Mouse (Mus musculus) embryonic stem cell, embryonic (primary cell): ENCODE measurements around the gene Arhgef38.

Source experiments
- CTCF ChIA-PET, 4 experiments: fragments of 300-600 bp in 2 of 4; fragments of 350-600 bp in 2 of 4; sonication (Branson Sonifier 250); formaldehyde crosslinking; loops; one replicate each; lab custom pipeline; 2022; ENCODE audit warnings: inconsistent platforms in 2 of 4; lab: Charles Lee
- POLR2A ChIA-PET, 4 experiments: fragments of 300-600 bp in 2 of 4; fragments of 350-600 bp in 2 of 4; sonication (Branson Sonifier 250); formaldehyde crosslinking; loops; one replicate each; lab custom pipeline; 2022; ENCODE audit warnings: antibody characterized with exemption in 4 of 4, inconsistent platforms in 1 of 4; lab: Charles Lee

The Arhgef38 gene

DNA sequence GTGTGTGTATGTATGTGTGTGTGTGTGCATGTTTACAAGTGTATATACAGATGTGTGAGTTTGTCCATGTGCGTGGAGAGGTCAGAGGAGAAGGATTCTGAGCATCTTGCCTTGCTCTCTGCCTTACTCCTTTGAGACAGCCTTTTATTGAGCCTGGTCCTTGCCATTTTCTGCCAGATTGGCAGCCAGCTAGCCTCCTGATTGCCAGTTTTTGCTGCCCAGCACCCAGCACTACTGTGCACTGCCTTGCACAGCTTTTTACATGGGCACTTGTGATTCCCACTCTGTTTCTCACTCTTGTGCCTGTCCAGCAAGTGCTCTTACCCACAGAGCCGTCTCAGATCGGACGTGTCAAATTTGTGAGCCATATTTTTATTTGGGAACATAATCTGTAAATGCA, 62.5 kb downstream of the Arhgef38 start:
- POLR2A ChIA-PET, result no interaction called here
- CTCF ChIA-PET, result interaction anchor here in 1 of 4 experiments (0.8 kb wide), 1 partner anchor 177 kb away, joined by 4 read pairs; no protein-coding TSS in a partner anchor

DNA sequence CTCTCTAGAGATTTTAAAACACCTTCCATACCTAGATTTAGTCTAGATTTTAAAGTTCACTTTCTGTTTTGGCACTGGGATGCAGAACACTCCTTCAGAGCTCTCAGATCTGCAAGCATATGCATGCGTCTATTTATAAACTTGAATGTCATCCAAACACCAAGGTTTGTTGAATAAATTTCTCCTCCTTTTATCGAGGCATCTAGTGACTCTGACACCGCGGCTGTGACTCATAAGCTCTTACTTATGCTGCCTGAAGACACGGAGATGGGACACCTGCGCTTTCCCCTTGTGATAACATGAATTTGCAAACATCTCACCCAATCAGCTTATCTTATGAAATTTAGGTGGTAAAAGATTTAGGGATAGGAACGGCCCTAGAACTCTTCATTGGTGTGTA, 65.0 kb downstream of the Arhgef38 start:
- ChIA-PET CTCF (no interaction called here), POLR2A (no interaction called here)

DNA sequence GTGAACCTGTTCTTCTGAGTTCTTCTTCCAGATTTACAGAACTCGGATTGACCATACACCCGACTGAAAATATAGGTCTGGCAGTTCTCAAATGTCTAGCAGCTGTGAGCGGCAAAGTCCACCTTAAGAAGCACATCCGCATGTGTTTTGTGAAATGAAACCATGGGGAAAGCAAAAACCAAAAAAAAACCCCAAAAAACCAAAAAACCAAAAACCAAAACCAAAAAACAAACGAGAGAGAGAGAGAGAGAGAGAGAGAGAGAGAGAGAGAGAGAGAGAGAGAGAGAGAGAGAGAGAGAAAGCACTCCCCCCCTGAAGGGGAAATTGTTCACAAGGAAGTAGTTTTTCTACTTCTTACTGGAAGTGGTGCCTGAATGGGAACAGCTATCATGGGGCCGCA, 67.2 kb downstream of the Arhgef38 start:
- ChIA-PET CTCF (no interaction called here), POLR2A (interaction anchor here in 1 of 4 experiments (0.7 kb wide), 1 partner anchor 1270 kb away, joined by 3 read pairs; no protein-coding TSS in a partner anchor)

DNA sequence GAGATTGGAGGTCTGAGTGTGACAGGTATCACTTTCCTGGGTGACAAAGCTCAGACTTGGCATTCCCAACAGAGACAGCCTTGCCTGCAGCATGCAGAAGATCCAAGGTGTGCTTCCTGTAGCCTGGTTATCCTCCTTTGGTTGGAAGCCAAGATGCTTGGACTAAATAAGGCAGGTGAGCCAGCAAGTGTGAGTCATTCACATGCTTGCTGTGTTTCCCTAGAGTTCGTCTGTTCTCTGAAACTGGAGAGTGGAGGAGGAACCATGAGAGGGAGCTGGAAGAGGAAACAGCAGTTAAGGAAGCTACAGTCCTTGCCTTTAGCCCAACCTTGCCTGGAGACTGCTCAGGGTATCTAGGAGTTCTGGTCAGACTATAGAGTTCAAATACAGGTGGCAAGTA, 69.6 kb downstream of the Arhgef38 start:
- POLR2A ChIA-PET, result interaction anchor here in 1 of 4 experiments (0.6 kb wide), 2 partner anchors 60 to 215 kb away, joined by 3 read pairs; no protein-coding TSS in a partner anchor
- CTCF ChIA-PET, result no interaction called here

DNA sequence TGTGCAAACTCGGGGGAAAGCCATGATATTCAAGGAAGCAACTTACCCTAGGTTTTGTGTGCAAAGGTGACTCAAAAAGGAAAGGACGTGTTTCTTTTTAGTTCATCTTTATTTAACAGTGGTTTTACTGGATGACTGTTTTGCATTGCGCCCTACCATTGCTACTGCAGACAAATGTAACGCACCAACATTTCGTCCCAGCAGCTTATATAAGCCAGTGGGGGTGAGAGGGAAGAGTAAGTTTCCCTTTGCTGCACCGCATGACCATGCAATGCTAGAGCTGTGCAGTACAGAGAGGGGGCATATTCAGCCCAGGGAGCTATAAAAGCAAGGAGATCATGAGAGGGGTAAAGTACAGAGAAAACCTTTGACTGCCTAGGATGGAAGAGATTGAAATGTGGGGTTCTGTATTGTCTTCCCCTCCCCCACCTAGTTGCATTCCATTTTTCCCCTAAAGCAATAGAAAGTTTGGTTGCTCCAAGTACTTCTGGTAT, 70.8 kb downstream of the Arhgef38 start:
- ChIA-PET CTCF (no interaction called here), POLR2A (no interaction called here)

DNA sequence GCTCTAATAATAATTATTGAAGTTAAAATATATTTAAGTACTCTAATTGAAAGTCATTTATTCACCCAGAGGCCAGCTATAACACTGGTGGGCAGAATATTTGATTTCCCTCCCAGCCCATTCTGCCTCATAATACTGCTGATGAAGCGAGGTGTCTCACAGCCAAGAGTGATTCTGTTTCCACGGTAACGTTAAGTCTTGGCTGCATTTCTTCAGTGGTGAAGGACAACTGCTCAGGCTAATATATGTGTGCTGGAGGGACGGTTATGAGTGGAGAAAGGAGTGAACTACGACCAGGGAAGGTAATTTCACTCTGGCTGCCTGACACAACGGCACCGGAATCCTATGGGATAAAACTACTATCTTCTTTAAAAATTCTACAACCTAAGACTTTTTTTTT, 71.6 kb downstream of the Arhgef38 start:
- ChIA-PET CTCF (no interaction called here), POLR2A (no interaction called here)

DNA sequence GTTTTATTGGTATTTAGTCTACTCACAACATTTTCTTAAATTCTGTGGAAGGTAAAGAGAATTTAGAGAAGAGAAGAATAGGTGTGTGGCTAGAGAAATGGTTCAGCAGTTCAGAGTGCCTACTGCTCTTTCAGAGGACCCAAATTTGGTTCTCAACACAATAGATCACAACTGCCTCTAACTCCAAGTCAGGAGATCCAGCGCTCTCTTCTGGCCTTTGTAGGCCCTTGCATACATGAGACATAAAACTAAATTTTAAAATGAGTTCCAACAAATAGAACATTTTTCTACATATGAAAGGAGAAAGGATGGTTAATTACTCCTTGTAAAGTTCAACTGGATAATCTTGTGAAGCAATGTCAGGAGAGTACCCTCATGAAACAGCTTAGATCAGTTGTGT, 73.3 kb downstream of the Arhgef38 start:
- ChIA-PET CTCF (no interaction called here), POLR2A (interaction anchor here in 1 of 4 experiments (0.5 kb wide), 1 partner anchor 310 kb away, joined by 3 read pairs; no protein-coding TSS in a partner anchor)

DNA sequence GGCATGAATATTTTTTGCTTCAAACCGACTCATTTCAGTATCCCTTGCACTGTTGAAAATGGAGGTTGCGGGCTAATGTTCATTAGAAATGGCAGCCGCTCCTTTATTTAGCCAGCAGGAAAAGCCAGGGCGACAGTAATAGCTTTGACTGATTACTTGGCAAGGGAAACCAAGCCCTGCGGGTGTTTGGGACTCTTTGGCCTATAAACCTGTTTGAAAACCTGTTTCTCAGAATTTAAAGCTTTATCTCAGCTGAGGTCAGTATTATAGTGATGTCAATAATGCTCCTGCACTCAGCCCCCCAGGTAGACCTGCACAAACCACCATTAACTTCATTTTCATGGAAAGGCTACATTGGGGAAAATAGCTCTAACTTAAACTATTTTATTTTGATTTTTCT, 76.5 kb downstream of the Arhgef38 start:
- ChIA-PET CTCF (interaction anchor here in 1 of 4 experiments (0.6 kb wide), 1 partner anchor 171 kb away, joined by 4 read pairs; no protein-coding TSS in a partner anchor), POLR2A (no interaction called here)

DNA sequence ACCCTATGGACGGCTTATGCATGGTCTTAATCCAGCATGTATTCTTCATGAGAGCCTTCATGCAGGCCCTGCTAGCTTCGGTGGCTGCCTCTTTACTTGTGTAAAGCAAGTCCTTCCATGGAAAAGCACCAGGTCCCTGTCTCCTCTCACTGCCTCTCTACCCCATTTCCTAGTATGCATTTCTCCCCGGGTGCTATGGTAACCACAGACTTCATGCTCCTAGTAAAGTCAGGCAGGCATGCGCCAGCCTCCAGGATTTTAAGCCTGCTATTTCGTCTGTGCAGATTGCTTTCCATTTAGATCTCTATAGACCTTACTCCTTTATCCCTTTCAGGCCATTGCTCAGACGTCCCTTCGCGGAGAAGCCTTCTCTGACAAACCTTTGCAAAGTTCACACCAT, 80.1 kb downstream of the Arhgef38 start:
- POLR2A ChIA-PET, result no interaction called here
- CTCF ChIA-PET, result no interaction called here

DNA sequence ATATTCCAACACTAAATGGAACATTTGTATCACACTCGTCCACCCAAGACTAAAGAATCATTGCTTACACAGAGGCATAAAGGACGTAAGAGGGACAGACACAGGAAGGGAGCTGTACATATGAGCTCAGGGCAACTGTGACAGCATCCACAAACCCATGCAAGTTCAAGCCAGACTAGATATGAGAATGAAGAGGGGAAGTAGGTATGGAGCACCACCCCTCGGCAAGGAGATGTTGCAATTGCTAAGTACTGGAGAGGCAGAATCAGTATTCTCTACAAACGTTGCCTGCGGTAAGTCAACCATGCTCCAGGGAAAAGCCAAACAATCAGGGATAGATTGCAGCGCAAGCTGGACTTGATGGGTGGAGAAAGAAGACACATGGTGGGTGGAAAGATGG, 81.1 kb downstream of the Arhgef38 start:
- ChIA-PET POLR2A (no interaction called here), CTCF (no interaction called here)

DNA sequence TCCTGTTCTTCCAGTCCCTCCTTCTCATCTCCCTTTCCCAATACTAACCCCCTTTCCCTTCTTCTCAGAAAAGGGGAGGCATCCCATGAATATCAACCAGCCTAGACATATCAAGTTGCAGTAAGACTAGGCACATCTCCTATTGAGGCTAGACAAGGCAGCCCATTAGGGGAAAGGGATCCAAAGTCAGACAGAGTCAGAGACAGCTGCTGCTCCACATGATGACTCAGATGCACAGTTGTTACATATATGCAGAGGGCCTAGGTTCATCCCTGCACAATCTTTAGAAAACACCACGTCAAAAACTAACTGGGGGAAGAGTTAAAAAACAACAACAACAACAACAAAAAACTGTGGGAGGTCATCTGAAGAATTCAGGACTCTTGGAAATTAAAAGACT, 81.9 kb downstream of the Arhgef38 start:
- ChIA-PET CTCF (no interaction called here), POLR2A (interaction anchor here in 1 of 4 experiments (0.7 kb wide), 1 partner anchor 401 kb away, joined by 3 read pairs; no protein-coding TSS in a partner anchor)

DNA sequence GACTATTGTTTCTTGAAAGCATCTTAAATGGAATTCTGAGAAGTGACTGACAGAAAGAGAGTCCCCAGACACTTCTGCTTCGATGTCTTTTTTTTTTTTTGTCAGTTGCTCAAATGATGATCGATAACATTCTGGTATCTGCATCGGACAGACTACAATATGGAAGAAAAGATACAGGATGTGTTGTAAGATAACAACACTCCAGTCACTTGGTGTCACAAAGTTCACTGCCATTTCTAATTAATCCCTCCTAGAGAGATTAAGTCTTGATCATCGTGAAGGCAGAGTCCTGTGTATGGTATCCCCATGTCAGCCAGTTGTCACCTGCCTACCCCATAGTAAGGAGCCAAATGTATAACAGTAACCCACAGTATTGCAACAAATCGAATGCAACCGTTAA, 83.1 kb downstream of the Arhgef38 start:
- ChIA-PET CTCF (no interaction called here), POLR2A (no interaction called here)

DNA sequence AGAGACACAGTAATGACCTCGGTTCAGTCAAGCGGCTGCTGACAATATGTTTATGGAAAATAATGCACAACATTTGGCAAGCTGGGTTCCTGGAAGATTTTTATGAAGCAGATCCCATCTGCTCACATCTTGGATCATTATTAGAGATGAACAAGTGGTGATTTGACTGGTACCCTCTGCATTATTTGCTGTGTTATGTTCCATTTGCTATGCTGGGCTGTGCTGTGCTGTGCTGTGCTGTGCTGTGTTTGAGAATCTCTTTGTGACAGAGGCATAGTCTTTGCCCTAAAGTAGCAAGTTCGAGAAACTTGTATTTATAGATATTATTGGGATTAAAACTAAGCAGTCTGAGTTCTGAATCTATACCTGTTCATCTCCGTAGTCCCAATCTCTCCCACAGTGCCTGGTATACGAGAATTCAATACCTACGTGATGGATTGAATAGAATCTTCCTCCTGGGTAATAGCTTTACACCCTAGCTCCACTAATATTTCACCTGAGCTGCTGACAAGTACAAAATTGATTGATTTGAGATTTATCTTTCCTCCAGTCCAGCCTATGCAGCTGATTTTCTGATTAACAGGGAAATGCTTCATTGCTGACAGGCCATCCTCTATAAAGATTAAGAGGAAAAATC, 90.1 kb downstream of the Arhgef38 start:
- POLR2A ChIA-PET, result no interaction called here
- CTCF ChIA-PET, result no interaction called here

DNA sequence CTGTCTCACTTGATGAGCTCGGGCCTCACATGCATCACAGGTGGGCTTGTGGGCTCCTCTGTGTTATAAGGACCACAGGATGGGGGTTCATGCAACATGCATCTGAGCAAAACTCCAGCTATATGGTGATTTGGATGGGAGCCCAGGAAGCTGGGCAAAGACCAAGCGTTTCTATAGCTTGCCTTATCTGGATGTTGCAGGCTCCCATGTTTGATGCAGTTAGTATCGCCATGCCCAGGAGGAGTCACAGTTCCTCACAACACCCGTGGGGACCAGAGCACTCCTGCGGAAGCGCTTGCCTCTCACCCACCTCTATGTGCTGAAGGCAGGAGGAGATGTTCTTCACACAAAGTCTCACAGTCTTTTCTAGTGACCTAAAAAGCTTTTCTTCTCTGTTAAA, 92.9 kb downstream of the Arhgef38 start:
- POLR2A ChIA-PET, result no interaction called here
- CTCF ChIA-PET, result no interaction called here

DNA sequence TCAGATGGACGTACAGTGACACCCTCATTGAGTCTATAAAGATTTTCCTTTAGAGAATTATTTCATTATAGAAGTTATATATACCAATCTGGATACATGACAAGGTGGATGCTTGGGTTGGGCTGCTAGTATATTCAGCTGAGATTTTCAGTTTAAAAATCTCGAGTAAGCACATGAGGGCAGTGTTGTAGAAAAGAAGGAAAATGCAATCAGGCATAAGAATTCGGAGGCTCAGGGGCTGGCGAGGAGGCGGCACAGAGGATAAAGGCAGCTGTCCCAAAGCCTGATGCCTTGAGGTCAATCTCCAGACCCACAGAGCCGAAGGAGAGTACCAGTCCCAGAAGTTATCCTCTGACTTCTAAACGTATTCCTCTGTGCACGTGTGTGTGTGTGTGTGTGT, 102.1 kb downstream of the Arhgef38 start:
- ChIA-PET CTCF (no interaction called here), POLR2A (interaction anchor here in 1 of 4 experiments (0.6 kb wide), 1 partner anchor 35 kb away, joined by 3 read pairs; no protein-coding TSS in a partner anchor)

DNA sequence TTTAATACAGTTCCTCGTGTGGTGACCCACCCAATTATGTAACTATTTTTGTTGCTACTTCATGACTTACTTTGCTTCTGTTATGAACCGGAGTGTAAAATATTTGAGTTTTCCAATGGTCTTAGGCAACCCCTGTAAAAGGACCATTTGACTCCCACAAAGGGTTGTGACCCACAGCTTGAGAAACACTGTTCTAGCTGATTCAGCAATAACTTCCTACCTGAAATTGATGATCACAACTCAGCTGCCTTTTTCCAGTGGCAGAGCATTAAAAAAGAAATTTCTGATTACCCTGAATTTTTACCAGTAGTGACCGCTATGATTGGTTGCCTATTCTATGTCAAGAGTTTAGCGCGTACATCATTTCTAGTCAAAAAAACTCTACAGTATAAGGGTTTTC, 103.4 kb downstream of the Arhgef38 start:
- CTCF ChIA-PET, result no interaction called here
- POLR2A ChIA-PET, result interaction anchor here in 1 of 4 experiments (0.6 kb wide), 1 partner anchor 9 kb away, joined by 5 read pairs; no protein-coding TSS in a partner anchor

DNA sequence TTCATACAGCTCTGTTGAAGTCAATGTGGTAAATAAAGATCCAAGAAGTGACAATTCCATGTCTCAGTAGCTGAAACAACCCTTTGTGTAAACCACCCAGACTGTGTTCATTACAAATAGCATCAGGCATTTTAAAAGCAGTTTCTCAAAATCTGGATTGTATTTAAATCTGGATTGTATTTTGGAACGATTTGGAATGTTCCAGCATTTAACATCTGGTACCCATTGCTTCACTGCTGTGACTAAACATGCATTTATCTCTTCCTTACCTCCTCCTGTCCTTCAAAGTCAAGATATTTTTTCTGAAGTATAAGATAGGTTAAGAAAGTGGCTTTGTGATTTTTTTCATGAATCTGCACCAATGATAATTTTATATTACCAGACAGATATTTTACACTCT, 121.5 kb downstream of the Arhgef38 start:
- ChIA-PET POLR2A (interaction anchor here in 1 of 4 experiments (3.4 kb wide), 1 partner anchor 21 kb away, joined by 13 read pairs; the partner anchor contains the start of genes Gstcd and Ints12), CTCF (no interaction called here)

DNA sequence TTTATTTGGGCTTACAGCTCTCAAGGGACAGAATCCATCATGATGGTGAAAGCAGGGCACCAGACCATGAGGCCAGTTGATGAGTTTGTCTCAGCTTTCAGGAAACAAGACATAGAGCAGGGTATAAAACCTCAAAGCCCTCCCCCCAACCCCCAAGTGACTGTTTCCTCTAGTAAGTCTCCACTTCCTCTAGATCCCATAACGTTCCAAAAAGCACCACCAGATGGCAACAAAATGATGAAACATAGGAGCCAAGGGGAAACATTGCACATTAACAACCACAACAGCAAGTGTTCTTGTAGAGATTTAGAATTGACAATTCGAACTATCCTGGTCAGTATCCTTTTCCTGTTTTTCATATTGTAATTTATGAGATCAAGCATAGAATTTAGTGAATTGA, 123.0 kb downstream of the Arhgef38 start:
- POLR2A ChIA-PET, result interaction anchor here in 2 of 4 experiments (0.5 to 3.4 kb wide), 4 partner anchors 10 to 270 kb away, joined by 3 to 13 read pairs (median 4); partner anchors contain the start of genes Gstcd (in 2 of the 2) and Ints12 (in 2 of the 2)
- CTCF ChIA-PET, result no interaction called here

DNA sequence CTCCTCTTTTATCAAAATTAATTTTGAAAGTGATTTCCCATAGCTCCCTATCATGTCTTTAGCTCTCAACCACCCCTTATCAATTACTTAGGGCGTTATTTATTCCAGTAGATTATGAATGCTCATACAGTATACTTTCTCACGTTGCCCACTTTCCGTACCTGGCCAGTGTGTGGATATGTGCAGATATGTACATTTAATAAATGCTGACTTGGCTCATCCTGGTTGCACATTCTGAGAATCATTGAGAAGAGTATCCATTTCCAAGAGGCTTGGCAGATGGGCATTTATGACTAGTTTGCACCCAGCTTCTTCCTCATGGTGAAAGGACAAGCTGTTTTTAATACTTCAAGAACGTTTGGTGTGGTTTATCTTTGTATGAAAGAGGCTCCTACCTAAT, 124.9 kb downstream of the Arhgef38 start:
- POLR2A ChIA-PET, result interaction anchor here in 1 of 4 experiments (1.5 kb wide), 1 partner anchor 18 kb away, joined by 3 read pairs; the partner anchor contains the start of genes Gstcd and Ints12
- CTCF ChIA-PET, result no interaction called here

DNA sequence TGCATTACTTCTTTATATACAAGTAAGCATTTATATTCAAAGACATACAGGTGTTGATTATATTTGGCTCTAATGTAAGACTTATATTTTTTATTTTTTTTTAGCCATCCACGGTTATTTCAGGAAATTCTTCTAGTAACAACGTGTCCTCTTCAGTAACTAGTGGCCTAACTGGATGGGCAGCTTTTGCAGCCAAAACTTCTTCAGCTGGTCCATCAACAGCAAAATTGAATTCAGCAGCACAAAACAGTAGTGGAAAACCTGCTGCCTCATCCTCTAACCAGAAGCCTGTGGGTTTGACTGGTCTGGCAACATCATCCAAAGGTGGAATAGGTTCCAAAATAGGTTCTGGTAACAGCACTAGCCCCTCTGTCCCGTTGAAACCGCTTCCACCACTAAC, 126.0 kb downstream of the Arhgef38 start:
- CTCF ChIA-PET, result no interaction called here
- POLR2A ChIA-PET, result interaction anchor here in 1 of 4 experiments (0.6 kb wide), 1 partner anchor 8 kb away, joined by 5 read pairs; no protein-coding TSS in a partner anchor
